Mouse (Mus musculus) heart, postnatal 25 days (tissue): ENCODE results near the gene Cpm. TPM values are rescaled to one million over a fixed set of nuclear protein-coding genes. Genes with fewer than 3 reads are reported as not detected.

Experiments used
- DNase-seq: peaks from one replicate; pipeline ENCODE4 v3.0.0; 2022; ENCODE audit warnings: low spot score
- intact Hi-C: fragments of 180-260 bp; cut with DNase I; formaldehyde crosslinking; loops from one replicate; pipeline ENCODE4 v1.15.1; 2025
- total RNA-seq, 2 experiments: library from RNA; stranded (reverse); gene quantifications; 2 replicates each; pipeline ENCODE4 v1.2.3; 2021

The Cpm gene
- total RNA-seq, 2 experiments from 2014 or later: 3.9 to 4.5 TPM

- DNase-seq: no peak
- intact Hi-C loops: loop anchor here (10.0 kb wide), 1 partner anchor 314 kb away; no protein-coding TSS in a partner anchor
Measured at GRCm38 (mm10) chr10:117679029-117679686, 49.9 kb downstream of the Cpm start.

GRCm38 (mm10) chr10:117679963-117680473 lies 50.7 kb downstream of the Cpm start:
- intact Hi-C loops: loop anchor here (10.0 kb wide), 1 partner anchor 315 kb away; no protein-coding TSS in a partner anchor
- no peak for DNase-seq

- intact Hi-C loops: no loop called here
- no peak for DNase-seq
Measured at GRCm38 (mm10) chr10:117680868-117681513, 51.7 kb downstream of the Cpm start.

GRCm38 (mm10) chr10:117681543-117681942 lies 52.2 kb downstream of the Cpm start:
- no peak for DNase-seq
- intact Hi-C loops: no loop called here

- no peak for DNase-seq
- intact Hi-C loops: no loop called here
Measured at GRCm38 (mm10) chr10:117681999-117682857, 52.9 kb downstream of the Cpm start.

GRCm38 (mm10) chr10:117682858-117683733 lies 53.8 kb downstream of the Cpm start:
- no peak for DNase-seq
- intact Hi-C loops: no loop called here

- intact Hi-C loops: no loop called here
- DNase-seq: no peak
Measured at GRCm38 (mm10) chr10:117683734-117684037, 54.4 kb downstream of the Cpm start.

- DNase-seq: no peak
- intact Hi-C loops: no loop called here
Measured at GRCm38 (mm10) chr10:117684298-117685170, 55.2 kb downstream of the Cpm start.

GRCm38 (mm10) chr10:117685171-117685848 lies 56.0 kb downstream of the Cpm start:
- DNase-seq: no peak
- intact Hi-C loops: no loop called here

- intact Hi-C loops: no loop called here
- no peak for DNase-seq
Measured at GRCm38 (mm10) chr10:117685849-117686591, 56.7 kb downstream of the Cpm start.

GRCm38 (mm10) chr10:117687018-117687417 lies 57.7 kb downstream of the Cpm start:
- intact Hi-C loops: no loop called here
- DNase-seq: no peak

GRCm38 (mm10) chr10:117687577-117687976 lies 58.3 kb downstream of the Cpm start:
- intact Hi-C loops: no loop called here
- no peak for DNase-seq

- DNase-seq: no peak
Measured at GRCm38 (mm10) chr10:117688204-117689151, 59.2 kb downstream of the Cpm start.

GRCm38 (mm10) chr10:117689297-117690100 lies 60.2 kb downstream of the Cpm start:
- DNase-seq: no peak
- intact Hi-C loops: no loop called here

More at GRCm38 (mm10) chr10:117688204-117689151, 59.2 kb downstream of the Cpm start:
- intact Hi-C loops: no loop called here

- intact Hi-C loops: no loop called here
- DNase-seq: no peak
Measured at GRCm38 (mm10) chr10:117690101-117690352, 60.7 kb downstream of the Cpm start.

GRCm38 (mm10) chr10:117690770-117691296 lies 61.5 kb downstream of the Cpm start:
- no peak for DNase-seq
- intact Hi-C loops: no loop called here
